Mouse (Mus musculus) embryonic facial prominence, embryonic 11.5 days (tissue): ENCODE data around the gene Lrrc32. TPM values are rescaled to one million over a fixed set of nuclear protein-coding genes. Genes with fewer than 3 reads are reported as not detected.

Source experiments
- ATAC-seq: fragments of 200-750 bp; cut with Nextera tagmentation; replicated peaks from 2 replicates; pipeline ENCODE4 v1.8.0; 2017; ENCODE audit warnings: low read depth; ENCODE audit not compliant: insufficient number of reproducible peaks, low FRiP score, low TSS enrichment
- DNase-seq: peaks from one replicate; pipeline ENCODE4 v3.0.0-alpha.2; 2015; ENCODE audit warnings: low spot score
- H3K27ac ChIP-seq: fragments of 300-500 bp; sonication (generic); replicated peaks from 2 replicates; pipeline ENCODE4 v1.5.1; 2014; ENCODE audit warnings: mild to moderate bottlenecking, low read depth, low read length, control low read depth
- H3K27me3 ChIP-seq: fragments of 300-500 bp; sonication (generic); 2 replicates; pipeline ENCODE4 v1.6.1; 2014; ENCODE audit warnings: mild to moderate bottlenecking, low read length, moderate library complexity, mixed read lengths; ENCODE audit not compliant: control insufficient read depth, insufficient read depth
- H3K36me3 ChIP-seq: fragments of 300-500 bp; sonication (generic); replicated peaks from 2 replicates; pipeline ENCODE4 v1.6.1; 2014; ENCODE audit warnings: low read depth, mild to moderate bottlenecking, low read length, moderate library complexity, mixed read lengths; ENCODE audit not compliant: control insufficient read depth, insufficient read depth
- H3K4me1 ChIP-seq: fragments of 300-500 bp; sonication (generic); 2 replicates; pipeline ENCODE4 v1.6.1; 2014; ENCODE audit warnings: low read length, mixed read lengths; ENCODE audit not compliant: control insufficient read depth, insufficient read depth
- H3K4me2 ChIP-seq: fragments of 300-500 bp; sonication (generic); 2 replicates; pipeline ENCODE4 v1.6.1; 2014; ENCODE audit warnings: low read depth, mild to moderate bottlenecking, control low read depth, low read length, moderate library complexity
- H3K4me3 ChIP-seq: fragments of 300-500 bp; sonication (generic); 2 replicates; pipeline ENCODE4 v1.5.1; 2014; ENCODE audit warnings: low read depth, low read length, control low read depth
- H3K9ac ChIP-seq: fragments of 300-500 bp; sonication (generic); replicated peaks from 2 replicates; pipeline ENCODE4 v1.6.1; 2014; ENCODE audit warnings: mild to moderate bottlenecking, control low read depth, low read length
- H3K9me3 ChIP-seq: fragments of 300-500 bp; sonication (generic); replicated peaks from 2 replicates; pipeline ENCODE4 v1.6.1; 2016; ENCODE audit warnings: mild to moderate bottlenecking, low read length, inconsistent platforms, mixed read lengths; ENCODE audit not compliant: control insufficient read depth
- WGBS: fragments of 180-500 bp; shearing (Covaris S2); extraction: QIAGEN DNeasy Blood & Tissue Kit; methylation state at CpG from one replicate; pipeline ENCODE4 v1.1.7; 2014; 5-methylcytosine and 5-hydroxymethylcytosine counted together
- polyA plus RNA-seq: library from polyadenylated mRNA; unstranded; fragments of >200 nt; fragmentation: Nextera tagmentation; extraction: Ambion mirVana; gene quantifications from 2 replicates; pipeline ENCODE4 v1.2.1, GENCODE M21; 2014

Gene Lrrc32
- polyA plus RNA-seq, 1 experiment from 2014 or later, result 2.6 TPM

DNA sequence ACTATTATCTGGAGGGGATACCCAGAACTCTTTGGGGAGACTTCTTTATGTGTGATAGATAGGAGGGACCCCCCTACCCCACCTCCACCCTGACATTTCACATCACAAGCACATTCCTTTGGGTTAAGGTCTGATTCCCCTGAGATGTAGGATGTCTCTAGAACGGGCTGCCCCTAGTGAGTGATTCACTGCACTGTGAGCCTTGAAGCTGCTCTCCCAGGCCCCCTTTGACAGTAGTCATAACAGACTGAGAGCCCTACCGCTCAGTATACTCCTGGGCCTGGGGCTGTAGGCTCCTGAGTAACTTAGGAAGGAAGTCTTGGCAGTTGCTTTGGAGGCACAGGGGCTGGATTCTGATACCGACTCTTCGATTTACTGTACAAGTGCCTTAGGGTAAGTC is 1.2 kb downstream of the Lrrc32 start:
- ATAC-seq (no peak), DNase-seq (no peak)
- H3K9me3 ChIP-seq, result no peaks in the 10 kb centered on the region
- peak overlapping the region; percentile 83; the same call in 1 of the 2 replicates for H3K4me2 ChIP-seq
- H3K27ac ChIP-seq, result no peak overlapping the region
- H3K36me3 ChIP-seq, result no peaks in the 10 kb centered on the region
- WGBS, result 57% methylated on average over 4 of the region's 4 CpGs
- H3K27me3 ChIP-seq, result no peaks in the 10 kb centered on the region; the same call in 1 of the 2 replicates
- 0 out of 2 replicates have a peak, but pooled peaks cover 4% of the 10 kb centered on the region for H3K4me1 ChIP-seq
- H3K9ac ChIP-seq, result no peak overlapping the region
- peak overlapping the region; percentile 42; the same call in 1 of the 2 replicates for H3K4me3 ChIP-seq

DNA sequence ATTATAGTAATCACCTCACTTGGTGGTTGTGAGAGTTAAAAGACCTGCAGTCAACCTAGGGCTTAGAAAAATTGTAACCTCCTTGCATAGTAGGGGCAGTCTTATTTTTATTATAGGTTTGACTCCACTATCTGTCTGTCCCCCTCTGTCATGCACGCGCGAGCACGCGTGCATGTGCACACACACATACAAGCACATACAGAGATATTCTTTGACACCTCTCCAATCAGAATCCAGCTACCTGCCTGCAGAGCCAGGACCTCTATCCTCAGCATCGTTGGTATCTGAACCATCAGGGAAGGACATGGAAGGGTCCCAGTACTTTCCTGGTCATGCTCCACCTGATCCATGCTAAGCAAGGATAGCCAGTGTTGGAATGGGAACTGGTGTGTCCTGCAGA is 1.8 kb downstream of the Lrrc32 start:
- no peaks in the 10 kb centered on the region for H3K36me3 ChIP-seq
- H3K9ac ChIP-seq, result no peak overlapping the region
- 0 out of 2 replicates have a peak, but pooled peaks cover 4% of the 10 kb centered on the region for H3K4me1 ChIP-seq
- no peaks in the 10 kb centered on the region for H3K9me3 ChIP-seq
- ATAC-seq, result no peak
- WGBS, result 95% methylated on average over 6 of the region's 6 CpGs
- H3K27me3 ChIP-seq, result no peaks in the 10 kb centered on the region; the same call in 1 of the 2 replicates
- H3K4me2 ChIP-seq, result no peak overlapping the region
- no peak overlapping the region for H3K4me3 ChIP-seq
- DNase-seq, result no peak
- no peak overlapping the region for H3K27ac ChIP-seq

DNA sequence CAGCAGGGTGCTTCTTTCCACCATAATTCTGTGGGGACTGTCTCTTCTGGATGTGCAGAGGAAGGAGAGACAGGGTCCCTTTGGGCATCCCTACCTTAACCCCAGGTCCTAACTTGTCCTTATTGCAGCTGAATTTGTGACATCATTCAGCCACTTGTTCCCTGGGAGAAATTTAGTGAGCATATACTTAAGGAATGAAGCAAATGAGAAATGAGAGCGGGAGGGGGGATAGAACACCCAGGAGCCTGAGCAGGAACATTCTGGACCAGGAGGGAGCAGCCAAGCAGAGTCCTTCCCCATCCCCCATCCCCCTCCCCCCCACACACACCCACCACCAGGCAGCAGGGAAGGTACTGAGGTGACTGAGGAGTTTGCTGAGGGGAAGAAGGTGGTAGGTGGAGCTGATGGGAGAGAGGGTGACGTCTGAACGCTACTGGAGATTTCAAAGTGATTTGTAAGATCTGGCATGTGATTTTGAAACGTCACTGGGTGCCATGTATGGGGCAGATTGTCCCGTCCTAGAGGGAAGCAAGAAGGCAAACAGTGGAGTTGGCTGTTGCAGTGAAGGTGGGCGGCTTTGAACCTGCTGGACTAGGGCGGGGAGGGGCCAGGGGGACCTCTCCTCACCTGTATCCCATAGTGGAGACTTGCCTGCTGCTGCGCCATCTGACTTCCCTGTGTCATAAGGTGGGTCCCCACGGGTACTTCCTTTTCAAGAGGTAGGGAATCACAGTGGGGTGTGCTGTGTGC is 2.5 kb downstream of the Lrrc32 start:
- no peak for ATAC-seq
- Histone ChIP-seq H3K27me3 (no peaks in the 10 kb centered on the region; the same call in 1 of the 2 replicates), H3K4me2 (no peak overlapping the region), H3K9ac (no peak overlapping the region), H3K4me1 (0 out of 2 replicates have a peak, but pooled peaks cover 2% of the 10 kb centered on the region), H3K27ac (no peak overlapping the region), H3K36me3 (no peaks in the 10 kb centered on the region), H3K4me3 (no peak overlapping the region), H3K9me3 (no peaks in the 10 kb centered on the region)
- DNase-seq, result no peak
- WGBS, result 65% methylated on average over 9 of the region's 9 CpGs

DNA sequence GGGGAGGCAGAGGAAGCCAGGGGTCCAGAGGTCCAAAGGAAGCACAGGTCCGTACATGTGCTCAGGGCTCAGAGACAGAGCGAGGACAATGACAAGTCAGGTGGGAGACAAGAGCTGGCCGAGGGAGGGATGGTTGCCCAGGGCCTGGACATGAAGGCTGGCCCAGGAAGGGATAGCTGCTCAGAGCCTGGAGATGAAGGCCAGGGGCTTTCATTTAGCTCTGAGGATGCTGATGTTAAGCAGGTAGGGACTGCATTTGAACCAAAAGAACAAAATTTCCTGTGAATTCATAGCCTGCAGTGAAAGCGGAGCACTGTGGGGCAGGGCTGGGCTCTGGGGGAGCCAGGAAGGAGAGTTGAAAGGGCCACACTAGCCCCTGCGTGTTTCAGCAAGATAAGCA is 3.2 kb downstream of the Lrrc32 start:
- Histone ChIP-seq H3K4me1 (0 out of 2 replicates have a peak, but pooled peaks cover 2% of the 10 kb centered on the region), H3K36me3 (no peaks in the 10 kb centered on the region), H3K9me3 (no peaks in the 10 kb centered on the region), H3K27me3 (no peaks in the 10 kb centered on the region; the same call in 1 of the 2 replicates), H3K9ac (no peak overlapping the region), H3K4me3 (no peak overlapping the region), H3K4me2 (no peak overlapping the region), H3K27ac (no peak overlapping the region)
- WGBS, result 70% methylated on average over 5 of the region's 5 CpGs
- ATAC-seq (no peak), DNase-seq (no peak)

DNA sequence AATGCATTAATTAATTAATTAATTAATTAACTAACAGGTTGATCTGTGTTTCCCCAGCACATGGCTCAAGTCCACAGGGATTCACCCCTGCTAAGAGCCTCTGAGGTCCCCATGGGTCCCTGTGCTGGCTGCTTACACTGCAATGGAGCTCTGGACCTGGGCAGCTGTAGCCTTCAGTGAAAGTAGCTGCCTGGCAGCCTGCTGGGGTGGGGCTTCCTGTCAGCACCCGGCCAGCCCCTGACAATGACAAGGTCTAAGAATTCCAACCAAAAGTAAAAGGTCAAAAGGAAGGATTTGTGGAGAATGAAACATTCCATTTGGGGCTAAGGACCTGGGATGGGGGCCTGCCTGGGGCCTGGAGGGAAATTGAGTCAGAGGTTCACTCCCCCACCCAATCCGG is 4.2 kb downstream of the Lrrc32 start:
- no peak for ATAC-seq
- Histone ChIP-seq H3K4me3 (no peak overlapping the region), H3K27ac (no peak overlapping the region), H3K36me3 (no peaks in the 10 kb centered on the region), H3K9ac (no peak overlapping the region), H3K9me3 (no peaks in the 10 kb centered on the region), H3K4me2 (no peak overlapping the region), H3K27me3 (no peaks in the 10 kb centered on the region; the same call in 1 of the 2 replicates), H3K4me1 (0 out of 2 replicates have a peak, but pooled peaks cover 2% of the 10 kb centered on the region)
- 74% methylated on average over 2 of the region's 2 CpGs for WGBS
- no peak for DNase-seq

DNA sequence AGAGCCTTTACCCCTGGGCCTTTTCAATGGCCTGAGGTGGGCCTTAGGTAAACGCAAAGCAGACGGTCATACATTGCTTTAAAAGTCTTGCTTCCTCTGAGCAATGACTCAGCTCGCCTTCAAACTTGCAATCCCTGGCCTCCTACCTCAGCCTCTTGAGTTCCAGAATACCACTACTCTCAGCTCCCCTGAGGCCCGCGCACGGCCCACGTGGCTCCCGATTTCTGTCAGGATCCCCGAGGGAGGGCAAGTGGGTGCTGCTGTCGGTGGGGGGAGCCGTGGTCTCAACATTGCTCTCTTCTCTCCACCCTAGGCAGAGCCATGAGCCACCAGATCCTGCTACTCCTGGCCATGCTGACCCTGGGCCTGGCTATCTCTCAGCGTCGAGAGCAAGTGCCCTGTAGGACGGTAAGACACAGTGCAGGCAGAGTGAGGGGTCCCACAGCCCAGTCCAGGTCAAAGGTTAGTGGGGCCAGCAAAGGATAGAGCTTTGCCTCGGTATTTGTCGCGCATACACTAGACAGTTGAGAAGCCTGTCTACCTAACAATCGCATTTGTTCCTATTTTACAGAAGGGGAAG is 4.9 kb downstream of the Lrrc32 start:
- ATAC-seq (no peak), DNase-seq (no peak)
- Histone ChIP-seq H3K27me3 (no peaks in the 10 kb centered on the region; the same call in 1 of the 2 replicates), H3K4me1 (0 out of 2 replicates have a peak, but pooled peaks cover 2% of the 10 kb centered on the region), H3K27ac (no peak overlapping the region), H3K4me2 (no peak overlapping the region), H3K9me3 (no peaks in the 10 kb centered on the region), H3K36me3 (no peaks in the 10 kb centered on the region), H3K9ac (no peak overlapping the region), H3K4me3 (no peak overlapping the region)
- 70% methylated on average over 18 of the region's 18 CpGs for WGBS

DNA sequence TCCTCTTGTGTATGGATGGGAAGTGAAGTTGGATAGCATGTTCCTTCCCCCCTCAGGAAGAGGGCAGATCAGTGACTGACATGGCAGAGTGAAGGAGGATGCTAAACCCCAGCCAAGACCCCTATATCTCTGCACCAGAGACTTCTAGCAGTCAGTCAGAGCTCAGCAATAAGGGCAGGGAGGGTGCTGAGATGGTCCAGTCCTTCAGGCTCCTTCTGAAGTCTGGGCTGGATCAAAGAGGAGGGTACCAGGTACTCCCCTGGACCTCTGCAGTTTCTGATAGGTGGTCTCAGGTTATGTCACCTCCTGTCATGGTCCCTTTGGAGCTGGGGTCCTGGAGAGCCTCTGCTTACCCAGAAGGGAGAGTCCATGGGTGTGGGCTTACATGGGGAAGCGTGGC is 6.5 kb downstream of the Lrrc32 start:
- no peaks in the 10 kb centered on the region; the same call in 1 of the 2 replicates for H3K4me1 ChIP-seq
- WGBS, result 68% methylated on average over 1 of the region's 1 CpGs

DNA sequence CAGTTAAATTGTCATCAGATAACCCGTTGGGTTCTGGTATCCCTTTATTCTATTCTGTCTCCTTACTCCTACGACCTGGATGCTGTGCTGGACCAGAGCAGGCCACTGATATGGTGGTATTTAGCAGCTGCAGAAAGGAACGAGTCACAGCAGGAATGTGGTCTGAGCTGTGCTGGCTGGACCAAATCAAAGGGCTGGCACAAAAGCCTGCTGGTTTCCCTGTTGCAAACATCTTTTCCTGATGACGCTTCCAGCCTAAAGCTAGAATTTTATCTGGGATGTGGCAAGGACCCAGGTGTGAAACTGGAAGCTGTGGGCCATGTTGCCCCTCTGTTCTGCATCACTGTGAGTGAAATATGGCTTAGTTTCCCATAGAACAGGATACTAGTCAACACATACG is 8.4 kb downstream of the Lrrc32 start:
- no peaks in the 10 kb centered on the region for H3K27me3 ChIP-seq
- no peaks in the 10 kb centered on the region for H3K36me3 ChIP-seq
- no peaks in the 10 kb centered on the region for H3K9me3 ChIP-seq
- ATAC-seq (no peak), DNase-seq (no peak)
- 65% methylated on average over 5 of the region's 5 CpGs for WGBS
- no peak overlapping the region for H3K27ac ChIP-seq
- H3K4me3 ChIP-seq, result no peak overlapping the region
- no peak overlapping the region for H3K9ac ChIP-seq
- no peaks in the 10 kb centered on the region; the same call in 1 of the 2 replicates for H3K4me1 ChIP-seq
- H3K4me2 ChIP-seq, result no peak overlapping the region

More for the DNA sequence above, 6.5 kb downstream of the Lrrc32 start:
- H3K9ac ChIP-seq, result no peak overlapping the region
- H3K27ac ChIP-seq, result no peak overlapping the region
- H3K36me3 ChIP-seq, result no peaks in the 10 kb centered on the region
- no peak overlapping the region for H3K4me2 ChIP-seq
- no peaks in the 10 kb centered on the region for H3K27me3 ChIP-seq
- H3K9me3 ChIP-seq, result no peaks in the 10 kb centered on the region
- ATAC-seq (no peak), DNase-seq (no peak)
- no peak overlapping the region for H3K4me3 ChIP-seq
